Mouse (Mus musculus): Measurements from ENCODE around the gene Gpc2.

- TF ChIP-seq POLR2A (IDR thresholded peaks at IDR 0.05; ENCODE audit: insufficient read depth, low read depth, low read length), result no peak
- no peak for TF ChIP-seq CTCF (IDR thresholded peaks at IDR 0.05)
- TF ChIP-seq EP300 (IDR thresholded peaks at IDR 0.05; ENCODE audit: insufficient read depth, low read depth, low read length), result no peak
Measured at GRCm38 (mm10) chr5:138260834-138261233, 19.0 kb downstream of the Gpc2 start.
